Mouse (Mus musculus): ENCODE measurements around the gene Cd44. TPM values are rescaled to one million over a fixed set of nuclear protein-coding genes. Genes with fewer than 3 reads are reported as not detected.

Cd44 gene
- total RNA-seq, 1 experiment: 14.3 TPM

DNA sequence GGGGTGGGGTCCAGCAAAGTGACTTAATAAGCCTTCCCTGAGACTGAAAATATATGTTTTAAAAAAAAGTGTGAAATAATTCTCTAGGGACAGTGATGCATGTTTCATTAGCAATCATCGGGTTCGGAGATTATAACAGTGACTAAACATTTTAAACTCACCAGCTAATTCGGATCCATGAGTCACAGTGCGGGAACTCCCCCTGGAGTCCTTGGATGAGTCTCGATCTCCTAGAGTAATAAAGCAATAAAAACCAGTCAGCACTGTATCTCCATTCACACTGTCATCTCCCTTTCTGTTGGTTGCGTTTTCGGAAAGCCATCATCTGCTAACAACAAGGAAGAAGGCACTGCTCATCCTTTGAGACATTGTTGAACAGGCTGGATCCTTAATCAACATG lies 73.1 kb downstream of the Cd44 start:
- Histone ChIP-seq H3K4me1 (ENCODE audit: control insufficient read depth in 2 of 2, insufficient read depth in 2 of 2, low read length in 2 of 2, poor library complexity in 1 of 2) (no peaks in the 10 kb centered on the region), H3K9ac (ENCODE audit: insufficient read depth, low read depth, low read length, poor library complexity, severe bottlenecking) (no peak overlapping the region), H3K4me3 (ENCODE audit: insufficient read depth in 1 of 2, low read depth in 1 of 2, low read length in 2 of 2, poor library complexity in 1 of 2, severe bottlenecking in 1 of 2) (no peak overlapping the region), H3K9me3 (ENCODE audit: control insufficient read depth, insufficient read depth, low read depth, low read length) (no peaks in the 10 kb centered on the region), H3K36me3 (ENCODE audit: control insufficient read depth, insufficient read depth, low read length, poor library complexity, severe bottlenecking) (no peaks in the 10 kb centered on the region), H3K27ac (ENCODE audit: insufficient read depth, low read depth, low read length, poor library complexity, severe bottlenecking) (no peak overlapping the region)
- no peak for DNase-seq (ENCODE audit: low read depth, low spot score)
- in situ Hi-C loops (cut with MboI; ENCODE audit: low sequenced_read_pairs in 2 of 2, unreplicated experiment in 2 of 2): no loop called here
- no peak for TF ChIP-seq HCFC1 (IDR thresholded peaks at IDR 0.05; ENCODE audit: borderline replicate concordance, insufficient read depth, low read length)
- TF ChIP-seq ZC3H11A (IDR thresholded peaks at IDR 0.05; ENCODE audit: borderline replicate concordance, low read depth, low read length): no peak
- TF ChIP-seq CHD2 (IDR thresholded peaks at IDR 0.05; ENCODE audit: low read depth, low read length): no peak
- TF ChIP-seq MAFK (IDR thresholded peaks at IDR 0.05; ENCODE audit: insufficient read depth, low read depth, low read length): no peak
- no peak for TF ChIP-seq ZNF384 (IDR thresholded peaks at IDR 0.05; ENCODE audit: low read depth, low read length)

DNA sequence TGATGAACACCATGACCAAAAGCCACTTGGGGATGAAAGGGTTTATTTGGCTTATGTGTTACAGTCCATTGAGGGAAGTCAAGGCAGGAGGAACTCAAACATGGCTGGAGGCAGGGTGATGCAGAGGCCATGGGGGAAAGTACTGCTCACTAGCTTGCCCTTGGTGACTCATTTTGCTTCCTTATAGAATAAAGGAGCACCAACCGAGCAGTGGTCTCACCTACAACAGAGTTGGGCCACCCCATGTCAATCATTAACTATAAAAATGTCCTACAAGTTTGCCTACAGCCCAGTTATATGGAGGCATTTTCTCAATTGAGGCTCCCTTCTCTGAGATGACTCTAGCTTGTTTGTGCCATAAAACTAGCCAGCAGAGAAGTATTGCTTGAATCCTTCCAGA lies 73.6 kb downstream of the Cd44 start:
- in situ Hi-C loops (cut with MboI; ENCODE audit: low sequenced_read_pairs in 2 of 2, unreplicated experiment in 2 of 2): no loop called here
- H3K9me3 ChIP-seq (ENCODE audit: control insufficient read depth, insufficient read depth, low read depth, low read length): no peaks in the 10 kb centered on the region
- no peak overlapping the region for H3K4me3 ChIP-seq (ENCODE audit: insufficient read depth in 1 of 2, low read depth in 1 of 2, low read length in 2 of 2, poor library complexity in 1 of 2, severe bottlenecking in 1 of 2)
- H3K27ac ChIP-seq (ENCODE audit: insufficient read depth, low read depth, low read length, poor library complexity, severe bottlenecking): no peak overlapping the region
- no peaks in the 10 kb centered on the region for H3K36me3 ChIP-seq (ENCODE audit: control insufficient read depth, insufficient read depth, low read length, poor library complexity, severe bottlenecking)
- TF ChIP-seq ZNF384 (IDR thresholded peaks at IDR 0.05; ENCODE audit: low read depth, low read length): no peak
- TF ChIP-seq ZC3H11A (IDR thresholded peaks at IDR 0.05; ENCODE audit: borderline replicate concordance, low read depth, low read length): no peak
- TF ChIP-seq CHD2 (IDR thresholded peaks at IDR 0.05; ENCODE audit: low read depth, low read length): no peak
- TF ChIP-seq MAFK (IDR thresholded peaks at IDR 0.05; ENCODE audit: insufficient read depth, low read depth, low read length): no peak
- no peak for TF ChIP-seq HCFC1 (IDR thresholded peaks at IDR 0.05; ENCODE audit: borderline replicate concordance, insufficient read depth, low read length)
- no peak for DNase-seq (ENCODE audit: low read depth, low spot score)
- H3K4me1 ChIP-seq (ENCODE audit: control insufficient read depth in 2 of 2, insufficient read depth in 2 of 2, low read length in 2 of 2, poor library complexity in 1 of 2): no peaks in the 10 kb centered on the region
- H3K9ac ChIP-seq (ENCODE audit: insufficient read depth, low read depth, low read length, poor library complexity, severe bottlenecking): no peak overlapping the region

DNA sequence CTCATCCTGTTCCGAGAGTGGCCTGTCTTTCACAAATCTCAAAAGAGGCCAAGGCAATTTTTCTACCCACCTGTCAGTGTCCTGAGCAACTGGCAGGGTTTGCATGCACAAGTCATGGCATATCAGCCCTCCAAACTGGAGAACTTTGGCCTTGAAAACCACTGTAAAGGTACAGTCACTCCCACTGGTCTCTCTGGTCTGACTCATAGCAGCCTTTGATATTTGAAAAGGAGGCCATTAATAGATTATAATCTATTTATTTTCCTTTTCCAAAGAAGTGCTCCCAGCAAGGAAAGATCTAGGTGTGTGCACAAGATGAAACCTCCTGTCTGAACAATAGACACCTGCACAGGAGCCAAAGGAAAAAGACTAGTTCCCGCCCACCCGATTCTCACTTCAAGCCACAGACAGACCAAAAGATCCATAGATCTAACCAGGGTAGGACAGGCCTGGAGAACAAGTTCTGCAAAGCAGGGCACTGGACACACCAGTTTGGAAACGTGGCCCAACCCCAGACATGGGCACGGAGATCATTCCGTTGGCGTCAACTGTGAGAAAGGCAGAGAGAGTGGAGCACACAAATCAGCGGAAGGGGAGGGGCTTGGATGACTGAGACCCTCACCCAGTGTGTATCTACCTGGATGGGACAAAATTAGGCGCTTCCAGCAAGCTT lies 75.4 kb downstream of the Cd44 start:
- DNase-seq (ENCODE audit: low read depth, low spot score): no peak
- no peaks in the 10 kb centered on the region for H3K36me3 ChIP-seq (ENCODE audit: control insufficient read depth, insufficient read depth, low read length, poor library complexity, severe bottlenecking)
- no peaks in the 10 kb centered on the region for H3K9me3 ChIP-seq (ENCODE audit: control insufficient read depth, insufficient read depth, low read depth, low read length)
- H3K27ac ChIP-seq (ENCODE audit: insufficient read depth, low read depth, low read length, poor library complexity, severe bottlenecking): no peak overlapping the region
- TF ChIP-seq ZNF384 (IDR thresholded peaks at IDR 0.05; ENCODE audit: low read depth, low read length): no peak
- TF ChIP-seq ZC3H11A (IDR thresholded peaks at IDR 0.05; ENCODE audit: borderline replicate concordance, low read depth, low read length): no peak
- TF ChIP-seq HCFC1 (IDR thresholded peaks at IDR 0.05; ENCODE audit: borderline replicate concordance, insufficient read depth, low read length): no peak
- TF ChIP-seq CHD2 (IDR thresholded peaks at IDR 0.05; ENCODE audit: low read depth, low read length): no peak
- TF ChIP-seq MAFK (IDR thresholded peaks at IDR 0.05; ENCODE audit: insufficient read depth, low read depth, low read length): no peak
- no peak overlapping the region for H3K4me3 ChIP-seq (ENCODE audit: insufficient read depth in 1 of 2, low read depth in 1 of 2, low read length in 2 of 2, poor library complexity in 1 of 2, severe bottlenecking in 1 of 2)
- H3K4me1 ChIP-seq (ENCODE audit: control insufficient read depth in 2 of 2, insufficient read depth in 2 of 2, low read length in 2 of 2, poor library complexity in 1 of 2): no peaks in the 10 kb centered on the region
- no peak overlapping the region for H3K9ac ChIP-seq (ENCODE audit: insufficient read depth, low read depth, low read length, poor library complexity, severe bottlenecking)
- in situ Hi-C loops (cut with MboI; ENCODE audit: low sequenced_read_pairs in 2 of 2, unreplicated experiment in 2 of 2): no loop called here

DNA sequence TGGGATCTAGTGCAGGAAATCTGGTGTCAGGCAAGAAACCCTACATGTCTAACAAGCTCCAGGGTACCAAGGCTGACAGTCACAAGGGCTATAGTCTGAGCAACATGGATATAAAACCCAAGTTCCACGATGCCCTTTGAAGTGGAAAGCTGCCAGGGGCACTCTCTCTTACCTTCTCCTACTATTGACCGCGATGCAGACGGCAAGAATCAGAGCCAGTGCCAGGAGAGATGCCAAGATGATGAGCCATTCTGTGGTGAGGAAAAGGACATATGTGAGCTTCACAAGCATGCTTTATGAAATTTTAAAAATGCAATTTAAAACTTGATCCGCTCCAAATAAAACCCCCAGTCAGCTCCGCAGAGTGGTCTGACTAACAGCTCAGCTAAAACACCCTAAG lies 79.4 kb downstream of the Cd44 start:
- TF ChIP-seq CHD2 (IDR thresholded peaks at IDR 0.05; ENCODE audit: low read depth, low read length) (no peak), ZNF384 (IDR thresholded peaks at IDR 0.05; ENCODE audit: low read depth, low read length) (no peak), ZC3H11A (IDR thresholded peaks at IDR 0.05; ENCODE audit: borderline replicate concordance, low read depth, low read length) (no peak), HCFC1 (IDR thresholded peaks at IDR 0.05; ENCODE audit: borderline replicate concordance, insufficient read depth, low read length) (no peak), MAFK (IDR thresholded peaks at IDR 0.05; ENCODE audit: insufficient read depth, low read depth, low read length) (no peak)
- H3K9me3 ChIP-seq (ENCODE audit: control insufficient read depth, insufficient read depth, low read depth, low read length): no peaks in the 10 kb centered on the region
- in situ Hi-C loops (cut with MboI; ENCODE audit: low sequenced_read_pairs in 2 of 2, unreplicated experiment in 2 of 2): no loop called here

More for the DNA sequence above, 79.4 kb downstream of the Cd44 start:
- H3K27ac ChIP-seq (ENCODE audit: insufficient read depth, low read depth, low read length, poor library complexity, severe bottlenecking): no peak overlapping the region
- no peak overlapping the region for H3K4me3 ChIP-seq (ENCODE audit: insufficient read depth in 1 of 2, low read depth in 1 of 2, low read length in 2 of 2, poor library complexity in 1 of 2, severe bottlenecking in 1 of 2)
- DNase-seq (ENCODE audit: low read depth, low spot score): no peak
- no peaks in the 10 kb centered on the region for H3K36me3 ChIP-seq (ENCODE audit: control insufficient read depth, insufficient read depth, low read length, poor library complexity, severe bottlenecking)
- no peak overlapping the region for H3K9ac ChIP-seq (ENCODE audit: insufficient read depth, low read depth, low read length, poor library complexity, severe bottlenecking)
- no peaks in the 10 kb centered on the region for H3K4me1 ChIP-seq (ENCODE audit: control insufficient read depth in 2 of 2, insufficient read depth in 2 of 2, low read length in 2 of 2, poor library complexity in 1 of 2)
